Mouse (Mus musculus): Measurements from ENCODE around the gene Fam186b. TPM values are rescaled to one million over a fixed set of nuclear protein-coding genes. Genes with fewer than 3 reads are reported as not detected.

The Fam186b gene
- total RNA-seq, 2 experiments from 2014 or later = 1.6 to 2.2 TPM

DNA sequence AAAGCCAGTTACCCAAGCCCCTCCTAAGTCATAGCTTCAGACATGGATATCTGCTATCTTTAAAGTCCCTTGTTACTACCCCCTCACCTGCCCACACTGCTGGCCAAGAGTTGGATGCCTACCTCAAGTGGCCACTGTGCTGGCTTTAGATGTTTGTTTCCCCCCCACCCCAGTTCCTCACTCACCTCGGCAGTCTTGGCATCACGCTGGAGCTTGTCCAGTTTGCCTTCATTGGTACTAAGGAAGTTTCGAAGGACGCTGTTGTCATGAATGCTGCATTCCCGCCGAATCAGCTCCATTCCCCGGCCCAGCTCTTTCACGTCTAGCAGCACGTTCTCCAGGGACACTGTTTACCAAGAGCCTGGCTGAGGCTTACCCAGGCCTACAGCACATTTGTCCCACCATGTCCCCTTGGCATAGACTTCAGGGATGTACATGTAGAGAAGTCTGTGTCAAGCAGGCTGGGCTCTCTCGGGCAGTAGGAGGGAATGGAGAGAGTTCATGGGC is 24.5 kb upstream of the Fam186b start:
- no peak for DNase-seq (ENCODE audit: low spot score in 2 of 2)

DNA sequence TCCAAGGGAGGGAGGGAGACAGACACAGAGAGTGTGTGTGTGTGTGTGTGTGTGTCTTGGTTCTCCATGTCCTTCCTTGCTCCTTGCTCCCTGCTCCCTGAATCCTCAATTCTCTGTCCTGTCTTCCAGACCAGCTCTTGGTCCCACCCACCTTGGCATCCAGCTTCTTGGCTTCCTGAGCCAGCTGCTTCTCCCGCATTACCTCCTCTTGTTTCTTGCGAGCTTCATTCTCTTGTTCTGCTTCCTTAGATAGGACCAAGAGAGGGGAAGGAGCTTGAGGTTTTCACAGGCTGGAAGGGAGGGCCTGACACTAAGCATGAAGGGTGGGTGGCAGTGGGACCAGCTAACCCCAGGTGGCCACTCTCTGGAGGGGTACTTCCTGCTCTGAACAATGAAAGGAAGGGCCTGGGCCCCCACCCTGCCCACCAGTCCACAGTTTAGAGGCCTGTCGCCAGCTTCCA is 23.8 kb upstream of the Fam186b start:
- no peak for DNase-seq (ENCODE audit: low spot score in 2 of 2)

GRCm38 (mm10) chr15:99318861-99319410 is 23.2 kb upstream of the Fam186b start:
- DNase-seq (ENCODE audit: low spot score in 2 of 2) = no peak

- no peak for DNase-seq (ENCODE audit: low spot score in 2 of 2)
Measured at GRCm38 (mm10) chr15:99318071-99318470, 22.4 kb upstream of the Fam186b start.

- DNase-seq (ENCODE audit: low spot score in 2 of 2) = no peak
Measured at GRCm38 (mm10) chr15:99317267-99317651, 21.6 kb upstream of the Fam186b start.

DNA sequence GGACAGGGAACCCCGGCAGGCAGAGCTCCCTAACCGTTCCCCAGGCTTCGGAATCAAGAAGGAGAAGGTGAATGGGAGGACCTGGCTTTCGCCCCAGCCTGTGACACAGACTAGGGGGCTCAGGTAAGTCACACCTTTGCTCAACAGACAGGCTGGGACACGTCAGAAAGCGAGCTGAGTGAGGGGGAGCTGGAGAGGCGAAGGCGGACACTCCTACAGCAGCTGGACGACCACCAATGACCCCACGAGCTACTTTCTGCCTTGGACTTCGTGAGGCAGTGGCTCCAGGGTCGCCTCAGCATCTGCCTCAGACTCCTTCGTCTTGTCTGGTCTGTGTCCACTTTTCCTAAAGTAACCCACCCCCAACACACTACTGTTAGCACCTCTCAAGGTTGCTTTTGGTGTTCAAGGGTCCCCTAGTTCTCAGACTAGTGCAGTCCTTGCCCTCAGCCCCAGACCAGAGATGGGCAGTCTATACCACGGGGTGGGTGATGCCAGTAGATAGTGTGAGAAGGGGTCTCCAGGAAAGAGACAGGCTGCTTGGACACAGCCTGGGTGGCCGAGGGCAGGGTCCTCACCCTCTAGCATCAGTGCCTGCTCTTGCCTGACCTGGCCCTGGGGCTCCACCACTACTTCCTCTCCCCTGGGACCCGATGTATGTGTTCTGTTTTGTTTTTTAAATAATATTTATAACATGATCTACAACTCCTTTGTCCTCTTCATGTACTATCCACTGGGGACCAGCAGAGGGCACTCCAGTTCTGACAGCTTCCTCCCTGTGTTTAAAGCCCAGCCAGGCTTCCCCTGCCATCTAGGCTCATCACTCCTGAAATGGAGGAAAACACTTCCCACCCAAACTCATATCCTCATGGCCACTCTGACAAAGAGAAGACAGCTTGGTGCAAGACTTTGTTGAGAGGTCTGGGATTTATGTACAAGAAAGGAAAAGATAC is 20.9 kb upstream of the Fam186b start:
- peak; percentile 61 to 88 for DNase-seq (ENCODE audit: low spot score in 2 of 2)

DNA sequence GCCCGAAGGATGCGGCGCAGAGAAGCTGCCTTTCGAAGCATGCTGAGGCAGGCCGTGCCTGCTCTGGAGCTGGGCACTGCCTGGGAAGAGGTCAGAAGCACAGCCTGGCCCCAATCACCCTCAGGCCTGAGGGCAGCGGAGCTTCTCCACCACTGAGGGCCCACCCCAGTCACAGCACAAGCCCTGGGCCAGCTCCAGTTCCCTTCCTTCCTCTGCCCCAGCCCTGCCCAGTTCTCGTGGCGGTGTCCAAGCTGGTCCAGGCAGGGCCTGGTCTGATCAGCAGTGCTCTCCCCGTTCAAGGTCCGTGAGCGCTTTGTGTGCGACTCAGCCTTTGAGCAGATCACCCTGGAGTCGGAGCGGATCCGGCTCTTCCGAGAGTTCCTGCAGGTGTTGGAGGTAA is 19.2 kb upstream of the Fam186b start:
- no peak for DNase-seq (ENCODE audit: low spot score in 2 of 2)

- DNase-seq (ENCODE audit: low spot score in 2 of 2) = no peak
Measured at GRCm38 (mm10) chr15:99310617-99311016, 14.9 kb upstream of the Fam186b start.

GRCm38 (mm10) chr15:99309549-99309948 is 13.9 kb upstream of the Fam186b start:
- no peak for DNase-seq (ENCODE audit: low spot score in 2 of 2)

DNA sequence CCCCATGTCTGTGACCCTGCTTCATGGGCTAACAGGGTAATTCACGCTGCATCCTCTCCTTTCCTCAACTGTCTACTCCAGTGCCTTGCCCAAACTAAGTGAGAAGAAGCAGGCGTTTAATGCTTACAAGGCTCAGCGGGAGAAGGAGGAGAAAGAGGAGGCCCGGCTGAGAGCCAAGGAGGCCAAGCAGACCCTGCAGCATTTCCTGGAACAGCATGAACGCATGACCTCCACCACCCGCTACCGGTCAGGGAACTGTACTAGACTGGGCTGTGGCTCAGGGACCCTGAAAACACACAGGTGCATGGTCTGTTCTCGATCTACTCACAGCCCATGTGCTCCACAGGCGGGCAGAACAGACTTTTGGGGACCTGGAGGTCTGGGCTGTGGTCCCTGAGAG is 11.8 kb upstream of the Fam186b start:
- DNase-seq (ENCODE audit: low spot score in 2 of 2) = no peak

DNA sequence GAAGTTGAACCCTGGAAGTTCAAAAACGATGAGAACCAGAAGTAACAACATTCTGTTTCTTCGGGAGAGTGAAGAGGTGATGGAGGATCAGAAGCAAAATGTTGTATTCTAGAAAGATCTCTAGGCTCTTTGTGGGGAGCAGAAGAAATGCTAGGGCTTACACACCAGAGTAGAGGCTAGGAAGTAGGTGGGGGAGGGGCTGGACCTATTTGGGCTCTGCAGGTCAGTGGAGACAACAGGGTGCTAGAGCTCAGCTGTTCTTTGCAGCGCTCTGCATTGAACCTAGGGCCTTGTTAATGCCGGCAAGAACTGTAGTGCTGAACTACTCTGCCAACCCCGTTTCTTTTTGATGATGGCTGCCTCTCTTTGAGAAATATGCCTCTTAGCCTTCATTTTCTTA is 525 bp upstream of the Fam186b start:
- DNase-seq (ENCODE audit: low spot score in 2 of 2) = no peak

GRCm38 (mm10) chr15:99294813-99295374 is 794 bp downstream of the Fam186b start, which contains the start of gene Prpf40b:
Gene Prpf40b (plus strand): TSS chr15:99295087.
- peak; percentile 94 to 96 for DNase-seq (ENCODE audit: low spot score in 2 of 2)

GRCm38 (mm10) chr15:99294287-99294686 is 1.4 kb downstream of the Fam186b start:
- no peak for DNase-seq (ENCODE audit: low spot score in 2 of 2)

GRCm38 (mm10) chr15:99290586-99290985 is 5.1 kb downstream of the Fam186b start:
- no peak for DNase-seq (ENCODE audit: low spot score in 2 of 2)

DNA sequence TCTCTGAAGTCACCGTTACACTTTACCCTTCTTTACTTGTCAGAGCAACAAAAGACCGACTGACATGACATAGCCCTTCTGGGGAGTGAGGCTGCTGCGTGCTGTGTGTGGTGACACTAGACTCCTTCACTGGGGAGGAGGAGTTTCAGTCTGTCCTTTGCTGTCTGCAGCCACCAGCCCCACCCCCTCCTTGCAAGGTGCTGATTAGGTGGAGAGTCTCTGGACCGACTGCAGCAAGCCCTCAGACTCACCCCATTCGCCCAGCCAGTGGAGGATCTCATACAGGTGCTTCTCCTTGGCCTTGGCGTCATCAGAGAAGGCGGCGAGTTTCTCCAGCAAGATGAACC is 10.5 kb downstream of the Fam186b start:
- no peak for DNase-seq (ENCODE audit: low spot score in 2 of 2)

DNA sequence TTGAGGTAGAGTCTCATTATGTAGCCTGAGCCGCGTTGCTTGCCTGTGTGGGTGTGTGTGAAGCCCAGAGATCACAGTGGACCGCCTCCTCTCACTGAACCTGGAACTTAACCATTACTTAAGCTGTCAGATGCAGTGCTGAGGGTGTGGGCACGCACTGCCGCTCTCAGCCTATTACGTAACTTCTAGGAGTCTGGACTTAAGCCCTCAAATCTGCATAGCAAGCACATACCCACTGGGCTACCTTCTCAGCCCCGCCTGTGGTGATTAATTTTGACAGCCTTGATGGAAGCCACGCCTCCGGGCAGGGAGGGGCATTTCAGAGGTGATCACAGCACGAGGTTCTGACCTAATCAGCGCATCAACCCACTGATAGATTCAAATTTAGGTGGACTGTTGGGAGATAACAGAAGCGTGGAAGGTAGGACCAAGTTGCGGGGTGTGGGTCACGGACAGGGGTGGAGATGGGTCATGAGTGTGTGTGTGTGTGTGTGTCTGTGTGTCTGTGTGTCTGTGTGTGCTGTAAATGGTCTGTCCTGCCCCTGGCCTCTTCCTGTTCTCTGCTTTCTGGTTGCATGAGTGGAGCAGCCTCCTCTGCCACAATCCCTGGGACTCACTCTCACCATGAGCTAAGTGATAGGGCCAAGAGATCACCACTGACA is 11.0 kb downstream of the Fam186b start:
- DNase-seq (ENCODE audit: low spot score in 2 of 2) = no peak

DNA sequence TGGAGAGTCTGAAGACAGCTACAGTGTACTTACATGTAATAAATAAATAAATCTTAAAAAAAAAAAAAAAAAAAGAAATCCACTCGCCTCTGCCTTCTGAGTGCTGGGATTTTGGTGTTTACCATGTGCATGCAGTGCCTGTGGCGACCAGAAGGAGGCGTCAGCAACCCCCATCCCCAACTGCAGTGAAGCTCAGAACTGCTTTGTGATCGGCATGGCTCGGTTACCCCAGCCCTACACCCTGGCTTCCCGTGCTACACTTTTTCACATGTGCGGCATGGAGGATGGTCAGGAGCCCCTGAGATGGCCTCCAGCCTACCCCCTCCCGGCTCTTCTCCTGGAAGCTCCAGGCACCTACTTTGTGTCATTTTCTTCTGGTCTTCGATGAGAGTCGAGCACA is 12.2 kb downstream of the Fam186b start:
- DNase-seq (ENCODE audit: low spot score in 2 of 2) = no peak

DNA sequence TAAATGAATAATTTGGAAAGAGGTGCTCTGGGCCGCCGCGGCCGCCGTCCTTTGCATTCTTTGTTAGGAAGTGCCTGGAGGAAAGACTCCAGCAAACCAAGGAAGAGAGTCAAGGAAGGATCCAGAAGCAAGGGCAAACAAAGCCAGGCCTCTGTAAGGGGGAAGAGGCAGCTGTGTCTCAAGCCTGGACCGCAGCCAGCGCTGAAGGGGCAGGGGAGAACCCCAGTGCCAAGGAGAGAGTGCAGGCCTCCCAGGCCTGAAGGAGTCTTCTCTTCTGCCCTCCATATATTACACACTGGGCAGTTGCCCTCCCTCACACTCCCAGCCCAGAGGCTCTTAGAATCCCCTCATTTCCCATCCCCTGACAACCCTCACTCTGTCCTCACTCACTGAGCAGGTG is 17.4 kb downstream of the Fam186b start:
- no peak for DNase-seq (ENCODE audit: low spot score in 2 of 2)

DNA sequence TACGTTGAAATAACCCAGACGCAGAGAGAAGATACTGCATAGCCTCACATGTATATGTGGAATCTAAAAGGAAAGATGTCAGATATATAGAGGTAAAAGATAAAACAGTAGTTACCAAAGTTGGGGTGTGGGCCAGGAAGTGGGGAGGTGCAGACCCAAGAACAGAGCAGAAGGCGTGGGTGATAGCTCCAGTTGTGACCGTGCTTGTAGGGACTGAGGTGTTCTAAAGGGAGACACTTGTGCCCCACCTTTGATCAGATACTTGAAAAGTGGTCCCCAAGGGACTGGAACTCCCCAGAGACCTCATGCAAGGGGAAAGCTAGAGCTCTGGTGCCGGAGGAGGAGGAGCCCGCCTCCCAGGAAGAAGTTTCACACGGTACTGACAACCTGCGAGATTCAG is 19.6 kb downstream of the Fam186b start:
- DNase-seq (ENCODE audit: low spot score in 2 of 2) = no peak

DNA sequence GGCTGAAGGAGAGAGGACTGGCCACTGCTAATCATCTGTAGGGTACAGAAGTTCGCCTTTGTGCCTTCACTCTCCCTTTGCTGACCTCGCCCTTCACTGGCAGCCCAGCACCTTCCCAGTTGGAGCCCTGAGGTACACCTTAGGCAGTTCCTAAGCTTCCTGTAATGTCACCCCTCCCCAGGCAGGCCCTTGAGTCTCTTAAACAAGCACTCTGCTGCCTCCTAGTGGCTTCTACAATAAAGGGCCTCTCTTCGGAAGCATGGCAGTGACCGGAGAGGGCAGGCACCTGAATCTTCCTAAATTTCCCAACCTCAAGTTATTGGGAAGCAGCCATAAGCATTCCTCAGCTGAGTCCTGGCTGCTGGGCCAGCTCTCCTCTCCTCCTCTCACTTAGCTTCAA is 30.0 kb downstream of the Fam186b start:
- peak in 1 of 2 experiments; percentile 81 for DNase-seq (ENCODE audit: low spot score in 2 of 2)

DNA sequence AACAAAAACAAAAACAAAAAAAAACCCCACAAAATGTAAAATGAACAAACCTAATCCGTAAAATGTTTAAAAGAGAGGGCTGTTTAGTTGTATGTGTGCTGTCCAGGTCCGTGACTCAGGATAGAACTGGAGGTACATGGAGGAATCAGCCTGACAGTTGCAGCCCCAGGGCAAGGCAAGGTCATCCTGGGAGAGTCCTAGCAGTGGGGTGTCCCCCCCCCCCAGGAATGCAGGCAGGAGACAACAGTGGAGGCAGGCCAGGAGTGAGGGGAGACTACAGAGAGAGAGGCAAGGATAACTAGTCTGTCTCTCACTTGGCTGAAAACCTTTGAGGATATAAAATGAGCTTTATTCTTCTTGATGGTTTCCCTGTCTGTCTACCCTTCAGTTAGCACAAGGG is 31.3 kb downstream of the Fam186b start:
- DNase-seq (ENCODE audit: low spot score in 2 of 2) = no peak

- no peak for DNase-seq (ENCODE audit: low spot score in 2 of 2)
Measured at GRCm38 (mm10) chr15:99262702-99263101, 33.0 kb downstream of the Fam186b start.
